Mouse (Mus musculus): ENCODE measurements around the gene Mlxip.

GRCm38 (mm10) chr5:123406952-123407351 is 12.4 kb downstream of the Mlxip start:
- TF ChIP-seq CTCF (IDR thresholded peaks at IDR 0.05; ENCODE audit: borderline replicate concordance, extremely low read depth, insufficient read depth, insufficient read length): no peak
- TF ChIP-seq POLR2A (IDR thresholded peaks at IDR 0.05; ENCODE audit: borderline replicate concordance, extremely low read depth, insufficient read depth, insufficient read length, poor library complexity, severe bottlenecking): no peak
